Mouse (Mus musculus) liver, adult 2 months (tissue): ENCODE data around the gene Dach1.

ENCODE experiments used
- CTCF ChIP-seq: fragments of 200-500 bp; IDR thresholded peaks from 2 replicates; pipeline ENCODE4 v1.5.1; 2011; ENCODE audit warnings: low read depth, low read length, control low read depth
- POLR2A ChIP-seq: fragments of 200-500 bp; IDR thresholded peaks from 2 replicates; pipeline ENCODE4 v1.6.1; 2011; ENCODE audit warnings: low read length, control low read depth; ENCODE audit not compliant: insufficient read depth; ENCODE audit errors: extremely low read depth

GRCm38 (mm10) chr14:97774135-97774767 lies 395.3 kb downstream of the Dach1 start:
- no peak for TF ChIP-seq CTCF
- TF ChIP-seq POLR2A, result no peak
